Mouse (Mus musculus): ENCODE results near the gene Mfap2. TPM values are rescaled to one million over a fixed set of nuclear protein-coding genes. Genes with fewer than 3 reads are reported as not detected.
A peak's percentile ranks its signal among the peaks of the same experiment; 100 is the strongest.

The Mfap2 gene
- polyA plus RNA-seq, 1 experiment: 173 TPM

GRCm38 (mm10) chr4:140971691-140972090, 38.5 kb upstream of the Mfap2 start:
- Histone ChIP-seq H3K4me3 (replicated peaks; ENCODE audit: extremely low read depth, low read depth, low read length) (no peak overlapping the region), H3K4me1 (ENCODE audit: control insufficient read depth, insufficient read depth, low read length) (0 out of 2 replicates have a peak, but pooled peaks cover 2% of the 10 kb centered on the region)
- no peak for TF ChIP-seq CTCF (IDR thresholded peaks at IDR 0.05; ENCODE audit: insufficient read depth, low read length)
- TF ChIP-seq POLR2A (IDR thresholded peaks at IDR 0.05; ENCODE audit: borderline replicate concordance, extremely low read depth, low read depth, low read length): no peak
- WGBS: 55% methylated on average over 13 of the region's 13 CpGs
- DNase-seq: no peak

GRCm38 (mm10) chr4:140974408-140974807, 35.8 kb upstream of the Mfap2 start:
- H3K4me3 ChIP-seq (replicated peaks; ENCODE audit: extremely low read depth, low read depth, low read length): no peak overlapping the region
- DNase-seq: no peak
- peaks cover 8% of the 10 kb centered on the region for H3K4me1 ChIP-seq (ENCODE audit: control insufficient read depth, insufficient read depth, low read length)
- TF ChIP-seq POLR2A (IDR thresholded peaks at IDR 0.05; ENCODE audit: borderline replicate concordance, extremely low read depth, low read depth, low read length) (no peak), CTCF (IDR thresholded peaks at IDR 0.05; ENCODE audit: insufficient read depth, low read length) (no peak)
- 96% methylated on average over 6 of the region's 6 CpGs for WGBS

- no peak for TF ChIP-seq POLR2A (IDR thresholded peaks at IDR 0.05; ENCODE audit: borderline replicate concordance, extremely low read depth, low read depth, low read length)
- no peak for TF ChIP-seq CTCF (IDR thresholded peaks at IDR 0.05; ENCODE audit: insufficient read depth, low read length)
- no peak for DNase-seq
- WGBS: 88% methylated on average over 7 of the region's 7 CpGs
- no peak overlapping the region for H3K4me3 ChIP-seq (replicated peaks; ENCODE audit: extremely low read depth, low read depth, low read length)
- H3K4me1 ChIP-seq (ENCODE audit: control insufficient read depth, insufficient read depth, low read length): peaks cover 8% of the 10 kb centered on the region
Measured at GRCm38 (mm10) chr4:140975356-140975755, 34.9 kb upstream of the Mfap2 start.

- H3K4me3 ChIP-seq (replicated peaks; ENCODE audit: extremely low read depth, low read depth, low read length): no peak overlapping the region
- TF ChIP-seq POLR2A (IDR thresholded peaks at IDR 0.05; ENCODE audit: borderline replicate concordance, extremely low read depth, low read depth, low read length): no peak
- no peak for TF ChIP-seq CTCF (IDR thresholded peaks at IDR 0.05; ENCODE audit: insufficient read depth, low read length)
- 78% methylated on average over 10 of the region's 10 CpGs for WGBS
Measured at GRCm38 (mm10) chr4:140977278-140977677, 32.9 kb upstream of the Mfap2 start.

GRCm38 (mm10) chr4:140977886-140978692, 32.1 kb upstream of the Mfap2 start:
- whole genome bisulfite sequencing: 62% methylated on average over 14 of the region's 14 CpGs
- no peak for DNase-seq
- no peak for TF ChIP-seq CTCF (IDR thresholded peaks at IDR 0.05; ENCODE audit: insufficient read depth, low read length)
- no peak for TF ChIP-seq POLR2A (IDR thresholded peaks at IDR 0.05; ENCODE audit: borderline replicate concordance, extremely low read depth, low read depth, low read length)
- peaks cover 7% of the 10 kb centered on the region for H3K4me1 ChIP-seq (ENCODE audit: control insufficient read depth, insufficient read depth, low read length)
- H3K4me3 ChIP-seq (replicated peaks; ENCODE audit: extremely low read depth, low read depth, low read length): no peak overlapping the region

More at GRCm38 (mm10) chr4:140977278-140977677, 32.9 kb upstream of the Mfap2 start:
- peaks cover 7% of the 10 kb centered on the region for H3K4me1 ChIP-seq (ENCODE audit: control insufficient read depth, insufficient read depth, low read length)
- DNase-seq: no peak

- DNase-seq: no peak
- WGBS: 90% methylated on average over 2 of the region's 2 CpGs
- H3K4me1 ChIP-seq (ENCODE audit: control insufficient read depth, insufficient read depth, low read length): peaks cover 7% of the 10 kb centered on the region
- no peak for TF ChIP-seq POLR2A (IDR thresholded peaks at IDR 0.05; ENCODE audit: borderline replicate concordance, extremely low read depth, low read depth, low read length)
- no peak for TF ChIP-seq CTCF (IDR thresholded peaks at IDR 0.05; ENCODE audit: insufficient read depth, low read length)
- H3K4me3 ChIP-seq (replicated peaks; ENCODE audit: extremely low read depth, low read depth, low read length): no peak overlapping the region
Measured at GRCm38 (mm10) chr4:140981605-140982004, 28.6 kb upstream of the Mfap2 start.

- WGBS: 58% methylated on average over 4 of the region's 4 CpGs
- Histone ChIP-seq H3K4me3 (replicated peaks; ENCODE audit: extremely low read depth, low read depth, low read length) (no peak overlapping the region), H3K4me1 (ENCODE audit: control insufficient read depth, insufficient read depth, low read length) (peaks cover 5% of the 10 kb centered on the region)
- no peak for DNase-seq
- no peak for TF ChIP-seq POLR2A (IDR thresholded peaks at IDR 0.05; ENCODE audit: borderline replicate concordance, extremely low read depth, low read depth, low read length)
- TF ChIP-seq CTCF (IDR thresholded peaks at IDR 0.05; ENCODE audit: insufficient read depth, low read length): no peak
Measured at GRCm38 (mm10) chr4:140982808-140983207, 27.4 kb upstream of the Mfap2 start.

GRCm38 (mm10) chr4:140983442-140983841, 26.8 kb upstream of the Mfap2 start:
- WGBS: 16% methylated on average over 9 of the region's 9 CpGs
- no peak for TF ChIP-seq CTCF (IDR thresholded peaks at IDR 0.05; ENCODE audit: insufficient read depth, low read length)
- no peak for TF ChIP-seq POLR2A (IDR thresholded peaks at IDR 0.05; ENCODE audit: borderline replicate concordance, extremely low read depth, low read depth, low read length)
- DNase-seq: peak; percentile 59
- Histone ChIP-seq H3K4me1 (ENCODE audit: control insufficient read depth, insufficient read depth, low read length) (peaks cover 5% of the 10 kb centered on the region), H3K4me3 (replicated peaks; ENCODE audit: extremely low read depth, low read depth, low read length) (no peak overlapping the region)

GRCm38 (mm10) chr4:140984544-140984943, 25.7 kb upstream of the Mfap2 start:
- Histone ChIP-seq H3K4me3 (replicated peaks; ENCODE audit: extremely low read depth, low read depth, low read length) (no peak overlapping the region), H3K4me1 (ENCODE audit: control insufficient read depth, insufficient read depth, low read length) (peaks cover 15% of the 10 kb centered on the region)
- no peak for DNase-seq
- WGBS: 79% methylated on average over 6 of the region's 6 CpGs
- TF ChIP-seq POLR2A (IDR thresholded peaks at IDR 0.05; ENCODE audit: borderline replicate concordance, extremely low read depth, low read depth, low read length) (no peak), CTCF (IDR thresholded peaks at IDR 0.05; ENCODE audit: insufficient read depth, low read length) (no peak)

Measured in lung, adult 2 months (tissue).